Mouse (Mus musculus) intestine, postnatal 0 days (tissue): Measurements from ENCODE around the gene Pax5. TPM values are rescaled to one million over a fixed set of nuclear protein-coding genes. Genes with fewer than 3 reads are reported as not detected.

Experiments used
- ATAC-seq: fragments of 200-750 bp; cut with Nextera tagmentation; 2 replicates; pipeline ENCODE4 v1.8.0; 2017; ENCODE audit warnings: mild to moderate bottlenecking, moderate TSS enrichment, moderate library complexity
- H3K27ac ChIP-seq: fragments of 300-500 bp; sonication (generic); 2 replicates; pipeline ENCODE4 v1.5.1; 2014; ENCODE audit warnings: mild to moderate bottlenecking, low read depth, low read length, moderate library complexity
- H3K27me3 ChIP-seq: fragments of 300-500 bp; sonication (generic); replicated peaks from 2 replicates; pipeline ENCODE4 v1.6.1; 2014; ENCODE audit warnings: low read length, mixed read lengths; ENCODE audit not compliant: control insufficient read depth, insufficient read depth
- H3K36me3 ChIP-seq: fragments of 300-500 bp; sonication (generic); 2 replicates; pipeline ENCODE4 v1.6.1; 2014; ENCODE audit warnings: mild to moderate bottlenecking, moderate library complexity; ENCODE audit not compliant: control insufficient read depth, insufficient read depth
- H3K4me1 ChIP-seq: fragments of 300-500 bp; sonication (generic); replicated peaks from 2 replicates; pipeline ENCODE4 v1.6.1; 2014; ENCODE audit warnings: antibody characterized with exemption, low read length, mixed read lengths; ENCODE audit not compliant: control insufficient read depth, insufficient read depth
- H3K4me2 ChIP-seq: fragments of 300-500 bp; sonication (generic); replicated peaks from 2 replicates; pipeline ENCODE4 v1.6.1; 2014; ENCODE audit warnings: low read depth, mild to moderate bottlenecking, moderate library complexity
- H3K4me3 ChIP-seq: fragments of 300-500 bp; sonication (generic); 2 replicates; pipeline ENCODE4 v1.5.1; 2014; ENCODE audit warnings: low read depth, low read length
- H3K9ac ChIP-seq: fragments of 300-500 bp; sonication (generic); 2 replicates; pipeline ENCODE4 v1.6.1; 2014; ENCODE audit warnings: mild to moderate bottlenecking, low read depth, low read length
- H3K9me3 ChIP-seq: fragments of 300-500 bp; sonication (generic); 2 replicates; pipeline ENCODE4 v1.6.1; 2016; ENCODE audit warnings: mixed run types; ENCODE audit not compliant: control insufficient read depth
- CTCF ChIP-seq: sonication (generic); IDR thresholded peaks from 2 replicates; pipeline ENCODE4 v1.5.1; 2016; ENCODE audit warnings: low read depth, mild to moderate bottlenecking, control low read depth, antibody characterized with exemption, moderate library complexity
- WGBS: fragments of 180-500 bp; shearing (Covaris S2); extraction: QIAGEN DNeasy Blood & Tissue Kit; methylation state at CpG from one replicate; pipeline ENCODE4 v1.1.7; 2014; 5-methylcytosine and 5-hydroxymethylcytosine counted together
- polyA plus RNA-seq: library from polyadenylated mRNA; unstranded; fragments of >200 nt; fragmentation: Nextera tagmentation; extraction: Ambion mirVana; gene quantifications from 2 replicates; pipeline ENCODE4 v1.2.1, GENCODE M21; 2015

Pax5 gene
- polyA plus RNA-seq, 1 experiment from 2014 or later: 0.01 TPM

DNA sequence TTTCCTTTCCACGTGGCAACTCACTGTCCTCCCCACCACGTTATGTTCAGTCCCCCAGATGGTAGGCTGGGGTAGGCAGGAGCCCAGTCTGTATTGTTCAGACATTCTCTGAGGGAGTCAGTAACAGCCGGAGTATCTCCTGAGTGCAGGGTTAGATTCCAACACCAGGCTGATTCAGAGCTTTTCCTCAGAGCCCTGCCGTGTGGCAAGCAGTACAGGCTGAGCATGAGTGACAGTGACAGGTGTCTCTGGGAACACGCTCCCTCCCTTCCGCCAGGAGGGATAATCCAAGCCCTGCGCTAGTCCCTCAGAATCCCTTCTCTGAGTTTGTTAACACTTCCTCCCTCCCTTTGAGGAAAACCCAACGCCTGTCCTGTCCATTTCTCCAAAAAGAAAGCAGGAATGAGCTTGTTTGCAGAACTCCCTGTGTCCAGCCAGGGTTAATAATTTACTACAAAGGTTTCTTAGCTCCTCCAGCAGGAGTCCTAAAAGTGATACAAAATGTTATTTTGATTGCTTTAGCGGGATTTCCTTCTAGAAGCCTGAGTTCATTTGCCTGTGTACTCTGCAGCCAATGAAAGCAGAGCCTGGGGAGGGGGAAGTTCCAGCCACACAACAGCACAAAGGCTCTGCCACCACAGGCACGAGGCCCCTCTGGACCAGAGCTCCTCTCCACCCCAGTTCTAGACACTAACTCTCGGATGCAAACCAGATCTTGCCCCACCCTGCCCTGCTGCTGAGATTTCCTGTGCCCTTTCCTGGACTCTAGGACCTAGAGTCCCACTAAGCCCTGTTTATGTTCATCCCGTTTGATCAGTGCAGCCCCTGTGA is 76.4 kb downstream of the Pax5 start:
- Histone ChIP-seq H3K9me3 (no peaks in the 10 kb centered on the region), H3K36me3 (no peaks in the 10 kb centered on the region), H3K9ac (no peak overlapping the region), H3K4me2 (peak overlapping the region; percentile 53), H3K4me3 (no peak overlapping the region), H3K27me3 (no peaks in the 10 kb centered on the region), H3K27ac (no peak overlapping the region), H3K4me1 (no peaks in the 10 kb centered on the region)
- WGBS: 10% methylated on average over 12 of the region's 12 CpGs
- ATAC-seq: no peak
- no peak for TF ChIP-seq CTCF

DNA sequence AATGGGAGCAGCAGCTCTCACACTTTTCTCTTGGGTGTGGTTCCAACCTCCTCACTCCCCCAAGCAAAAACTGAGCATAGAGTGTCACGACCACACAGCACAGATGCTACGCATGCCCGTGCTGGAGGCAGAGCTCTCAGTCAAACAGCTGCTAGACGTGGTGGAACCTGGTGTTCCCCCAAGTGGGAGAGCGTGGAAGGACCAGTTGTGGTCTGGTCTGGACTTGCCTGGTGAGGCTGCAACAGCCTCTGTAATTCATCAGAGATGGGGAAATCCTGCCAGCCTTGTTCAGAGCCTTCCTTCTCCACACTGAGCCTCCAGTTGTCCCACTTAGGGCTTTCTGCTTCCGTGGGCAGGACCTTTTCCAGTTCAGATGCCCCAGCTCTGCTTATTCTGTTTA is 80.2 kb downstream of the Pax5 start:
- no peak overlapping the region for H3K27ac ChIP-seq
- 54% methylated on average over 6 of the region's 6 CpGs for WGBS
- no peak overlapping the region for H3K4me2 ChIP-seq
- H3K27me3 ChIP-seq: no peaks in the 10 kb centered on the region
- H3K9me3 ChIP-seq: no peaks in the 10 kb centered on the region
- no peak overlapping the region for H3K9ac ChIP-seq
- H3K4me3 ChIP-seq: no peak overlapping the region
- no peaks in the 10 kb centered on the region for H3K36me3 ChIP-seq
- TF ChIP-seq CTCF: no peak
- ATAC-seq: no peak
- no peaks in the 10 kb centered on the region for H3K4me1 ChIP-seq

DNA sequence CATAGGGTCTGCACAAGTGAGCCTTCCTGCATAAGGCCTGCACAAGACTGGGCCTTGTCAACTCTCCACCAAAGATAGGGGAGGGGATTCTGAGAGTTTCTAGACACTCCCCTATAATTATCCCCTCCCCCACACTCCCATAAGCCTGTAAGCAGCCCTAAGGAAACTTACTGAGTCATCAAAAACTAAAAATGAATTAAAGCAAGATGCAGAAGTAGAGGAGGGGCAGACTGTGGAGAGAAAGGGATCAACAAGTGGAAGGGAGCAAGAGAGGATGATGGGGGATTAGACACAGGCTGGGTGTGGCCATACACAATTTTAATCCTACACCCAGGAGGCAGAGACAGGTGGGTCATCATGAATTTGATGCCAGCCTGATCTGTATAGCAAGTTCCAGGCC is 82.4 kb downstream of the Pax5 start:
- Histone ChIP-seq H3K27ac (no peak overlapping the region), H3K9ac (no peak overlapping the region), H3K4me2 (no peak overlapping the region), H3K27me3 (no peaks in the 10 kb centered on the region), H3K4me3 (no peak overlapping the region), H3K9me3 (no peaks in the 10 kb centered on the region), H3K4me1 (no peaks in the 10 kb centered on the region), H3K36me3 (no peaks in the 10 kb centered on the region)
- ATAC-seq: no peak
- no peak for TF ChIP-seq CTCF

DNA sequence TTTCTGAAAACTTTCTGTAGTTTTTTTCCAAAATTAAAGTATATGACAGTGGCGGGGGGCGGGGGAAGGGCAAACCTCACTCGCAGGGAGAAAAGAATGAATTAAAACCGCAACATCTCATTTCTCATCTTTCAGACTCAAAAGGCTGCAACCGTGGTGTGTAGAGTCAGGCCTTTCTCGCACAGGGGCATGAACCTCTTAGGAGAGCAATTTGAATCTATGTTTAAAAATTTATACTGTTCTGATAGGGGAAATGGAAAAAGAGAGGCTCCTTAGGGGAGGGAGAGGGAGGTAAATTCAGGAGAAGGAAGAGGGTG is 85.2 kb downstream of the Pax5 start:
- Histone ChIP-seq H3K9me3 (no peaks in the 10 kb centered on the region), H3K36me3 (no peaks in the 10 kb centered on the region), H3K27ac (no peak overlapping the region), H3K4me1 (no peaks in the 10 kb centered on the region), H3K27me3 (no peaks in the 10 kb centered on the region), H3K4me3 (no peak overlapping the region), H3K4me2 (no peak overlapping the region), H3K9ac (no peak overlapping the region)
- ATAC-seq: no peak
- WGBS: 90% methylated on average over 6 of the region's 6 CpGs
- TF ChIP-seq CTCF: no peak

DNA sequence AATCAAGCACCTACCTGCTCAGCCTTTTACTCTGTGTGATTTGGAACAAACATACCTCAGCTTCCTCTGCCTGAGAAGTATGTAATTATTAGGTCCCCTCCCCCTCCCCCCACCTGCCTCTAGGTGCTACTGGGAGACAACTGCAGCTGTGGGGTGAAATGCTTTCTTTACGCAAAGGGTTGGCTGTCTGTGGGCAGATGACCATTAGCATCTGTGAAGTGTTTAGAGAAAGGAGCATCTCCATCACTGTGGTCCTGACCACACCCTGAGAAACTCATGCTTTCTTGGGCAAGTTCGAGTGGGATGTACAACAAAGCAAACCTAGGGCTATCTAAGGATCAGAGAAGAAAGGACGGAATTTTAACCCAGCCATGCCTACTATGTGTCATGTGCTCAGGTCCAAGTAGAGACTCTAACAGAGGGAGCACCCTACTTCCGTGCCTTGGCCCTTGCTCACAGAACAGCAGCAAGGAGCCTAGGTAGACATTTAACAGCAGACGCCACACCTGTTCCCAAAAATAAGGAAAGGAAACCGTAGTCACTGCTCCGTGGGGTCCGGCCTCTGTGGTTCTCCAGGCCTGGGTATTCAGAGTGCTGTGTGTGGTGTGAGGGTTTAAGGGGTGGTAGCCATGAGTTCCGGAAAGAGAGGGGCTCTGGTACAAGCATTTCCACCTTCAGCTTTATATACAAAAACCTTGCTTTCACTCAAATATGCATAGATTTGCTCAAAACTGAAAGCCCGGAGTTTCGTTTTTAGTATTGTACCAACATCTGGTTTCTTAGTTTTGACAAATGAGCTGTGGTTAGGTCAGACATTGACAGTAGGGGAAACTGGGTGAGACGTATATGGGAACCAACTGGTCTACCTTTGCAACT is 85.8 kb downstream of the Pax5 start:
- Histone ChIP-seq H3K27ac (no peak overlapping the region), H3K9me3 (no peaks in the 10 kb centered on the region), H3K4me1 (no peaks in the 10 kb centered on the region), H3K4me3 (no peak overlapping the region), H3K36me3 (no peaks in the 10 kb centered on the region), H3K27me3 (no peaks in the 10 kb centered on the region), H3K9ac (no peak overlapping the region), H3K4me2 (no peak overlapping the region)
- no peak for TF ChIP-seq CTCF
- WGBS: 84% methylated on average over 12 of the region's 12 CpGs
- ATAC-seq: no peak

DNA sequence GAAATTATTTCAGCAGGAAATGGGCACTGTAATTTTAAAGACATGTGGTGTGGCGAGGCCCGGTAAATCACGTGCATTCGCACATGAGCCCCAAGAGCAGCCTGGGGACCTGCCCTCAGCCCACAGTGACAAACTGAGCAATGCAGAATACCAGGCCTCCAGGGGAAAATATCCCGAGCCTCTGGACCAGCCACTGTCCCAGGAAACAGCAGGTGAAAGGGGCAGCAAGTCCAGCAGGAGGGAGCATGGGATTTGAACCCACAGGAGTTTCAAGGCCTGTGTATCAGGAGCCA is 86.9 kb downstream of the Pax5 start:
- 78% methylated on average over 5 of the region's 5 CpGs for WGBS
- no peaks in the 10 kb centered on the region for H3K9me3 ChIP-seq
- TF ChIP-seq CTCF: no peak

More for the DNA sequence above, 86.9 kb downstream of the Pax5 start:
- no peak overlapping the region for H3K9ac ChIP-seq
- no peak overlapping the region for H3K4me2 ChIP-seq
- ATAC-seq: no peak
- H3K27me3 ChIP-seq: no peaks in the 10 kb centered on the region
- no peak overlapping the region for H3K4me3 ChIP-seq
- no peaks in the 10 kb centered on the region for H3K4me1 ChIP-seq
- no peak overlapping the region for H3K27ac ChIP-seq
- H3K36me3 ChIP-seq: no peaks in the 10 kb centered on the region
